Comparison of ENCODE assay signal across 23 mouse cellular contexts in genomic region chr17:47773604-47774003, GRCm38 (mm10). TPM values are rescaled to one million over a fixed set of nuclear protein-coding genes. Genes with fewer than 3 reads are reported as not detected.
A peak's percentile ranks its signal among the peaks of the same experiment; 100 is the strongest.
DNase-seq lines count a peak whose midpoint lies in the region; ATAC-seq and TF ChIP-seq lines count a peak whose summit lies in the region.
"Had no signal": no experiment of that assay in that cellular context is flagged by ENCODE, and none has a peak within 500 bp of the region (broad histone marks: within the 10 kb centered on the region; RNA-seq: fewer than 3 reads in every experiment).

No protein-coding gene starts in this region.

- H3K9me3 ChIP-seq in kidney, embryonic 14.5 days (ENCODE audit: control insufficient read depth, low read length): peaks cover 5% of the 10 kb centered on the region
- peaks cover 14% of the 10 kb centered on the region; the same call in 1 of the 2 replicates for H3K9me3 ChIP-seq in embryonic facial prominence, embryonic 10.5 days
- no peaks in the 10 kb centered on the region for H3K9me3 ChIP-seq in limb, embryonic 14.5 days (ENCODE audit: control insufficient read depth, low read length)
- H3K9me3 ChIP-seq: forebrain, embryonic 15.5 days; lung, embryonic 15.5 days had no signal

- H3K36me3 ChIP-seq in kidney, embryonic 14.5 days (ENCODE audit: control insufficient read depth, insufficient read depth, low read length): no peaks in the 10 kb centered on the region
- H3K36me3 ChIP-seq in embryonic facial prominence, embryonic 10.5 days (replicated peaks): no peaks in the 10 kb centered on the region
- H3K36me3 ChIP-seq in limb, embryonic 14.5 days (ENCODE audit: control insufficient read depth, insufficient read depth, low read length): no peaks in the 10 kb centered on the region
- H3K36me3 ChIP-seq: forebrain, embryonic 15.5 days; lung, embryonic 15.5 days; midbrain, embryonic 13.5 days; neural tube, embryonic 12.5 days had no signal

- peak; percentile 66 for DNase-seq in gastrocnemius, adult 2 months
- no peak for DNase-seq in gastrocnemius, adult 18-20 months (ENCODE audit: low spot score)
- no peak for DNase-seq in kidney, adult 9 months
- no peak for DNase-seq in embryonic facial prominence, embryonic 10.5 days (ENCODE audit: low spot score)
- no peak for DNase-seq in limb, embryonic 14.5 days (ENCODE audit: low spot score)
- no peak for DNase-seq in embryo, embryonic 10.5 days (ENCODE audit: low spot score)
- DNase-seq: adrenal gland, postnatal 25 days; cerebellum, adult 18-20 months; right cerebral cortex, adult 18-20 months; thymus, postnatal 14 days had no signal

- intact Hi-C loops in gastrocnemius, adult 2 months (cut with DNase I): loop anchor here (5.0 kb wide), 1 partner anchor 36 kb away; the partner anchor contains the start of gene Tfeb

- H3K4me2 ChIP-seq in kidney, embryonic 14.5 days (replicated peaks; ENCODE audit: low read depth, low read length): no peak overlapping the region
- H3K4me2 ChIP-seq in limb, embryonic 14.5 days (replicated peaks; ENCODE audit: low read depth, low read length, severe bottlenecking): no peak overlapping the region
- H3K4me2 ChIP-seq: forebrain, embryonic 15.5 days; heart, embryonic 13.5 days; lung, embryonic 15.5 days; midbrain, embryonic 13.5 days; neural tube, embryonic 12.5 days had no signal

- no peaks in the 10 kb centered on the region for H3K27me3 ChIP-seq in kidney, embryonic 14.5 days (ENCODE audit: control insufficient read depth, insufficient read depth, low read length)
- 0 out of 2 replicates have a peak, but pooled peaks cover under 1% of the 10 kb centered on the region for H3K27me3 ChIP-seq in embryonic facial prominence, embryonic 10.5 days (replicated peaks; ENCODE audit: low read depth, poor library complexity, severe bottlenecking)
- H3K27me3 ChIP-seq in limb, embryonic 14.5 days (ENCODE audit: control insufficient read depth, insufficient read depth, low read length): no peaks in the 10 kb centered on the region
- H3K27me3 ChIP-seq: forebrain, embryonic 15.5 days; heart, embryonic 13.5 days; lung, embryonic 15.5 days; midbrain, embryonic 13.5 days; neural tube, embryonic 12.5 days had no signal

- TF ChIP-seq POLR2A in limb, embryonic 14.5 days (IDR thresholded peaks at IDR 0.05; ENCODE audit: borderline replicate concordance, extremely low read depth, insufficient read depth, insufficient read length): no peak

- H3K4me3 ChIP-seq in gastrocnemius, adult 2 months: peak overlapping the region; percentile 26; the same call in 1 of the 2 replicates
- H3K4me3 ChIP-seq in kidney, embryonic 14.5 days (ENCODE audit: low read length): no peak overlapping the region
- H3K4me3 ChIP-seq in embryonic facial prominence, embryonic 10.5 days: no peak overlapping the region
- no peak overlapping the region for H3K4me3 ChIP-seq in limb, embryonic 14.5 days (replicated peaks; ENCODE audit: low read length)
- H3K4me3 ChIP-seq: forebrain, embryonic 15.5 days; heart, embryonic 13.5 days; lung, embryonic 15.5 days; midbrain, embryonic 13.5 days; neural tube, embryonic 12.5 days had no signal

- H3K4me1 ChIP-seq in kidney, embryonic 14.5 days (ENCODE audit: control insufficient read depth, insufficient read depth, low read length): no peaks in the 10 kb centered on the region
- H3K4me1 ChIP-seq in embryonic facial prominence, embryonic 10.5 days: peaks cover 27% of the 10 kb centered on the region
- H3K4me1 ChIP-seq in limb, embryonic 14.5 days (ENCODE audit: control insufficient read depth, insufficient read depth, low read length): peaks cover 13% of the 10 kb centered on the region
- H3K4me1 ChIP-seq: forebrain, embryonic 15.5 days; lung, embryonic 15.5 days; midbrain, embryonic 13.5 days; neural tube, embryonic 12.5 days had no signal

- WGBS in kidney, embryonic 14.5 days: 25% methylated on average over 6 of the region's 6 CpGs
- WGBS in embryonic facial prominence, embryonic 10.5 days: 53% methylated on average over 6 of the region's 6 CpGs
- 18% methylated on average over 6 of the region's 6 CpGs for WGBS in limb, embryonic 14.5 days

- no peak for TF ChIP-seq CTCF in gastrocnemius, adult 2 months (IDR thresholded peaks at IDR 0.05)

- H3K27ac ChIP-seq in gastrocnemius, adult 2 months: peak overlapping the region; percentile 73
- no peak overlapping the region for H3K27ac ChIP-seq in kidney, embryonic 14.5 days (ENCODE audit: low read depth, low read length)
- H3K27ac ChIP-seq in embryonic facial prominence, embryonic 10.5 days (replicated peaks): peak overlapping the region; percentile 71; the same call in 1 of the 2 replicates
- H3K27ac ChIP-seq in limb, embryonic 14.5 days (replicated peaks; ENCODE audit: low read depth, low read length): peak overlapping the region; percentile 58; the same call in 1 of the 2 replicates
- H3K27ac ChIP-seq: forebrain, embryonic 15.5 days; heart, embryonic 13.5 days; kidney, postnatal 0 days; liver, embryonic 14.5 days; lung, embryonic 15.5 days; midbrain, embryonic 13.5 days; neural tube, embryonic 12.5 days had no signal

- H3K9ac ChIP-seq in kidney, embryonic 14.5 days (ENCODE audit: low read depth, low read length): no peak overlapping the region
- H3K9ac ChIP-seq in limb, embryonic 14.5 days (ENCODE audit: low read depth, low read length, severe bottlenecking): 0 out of 2 replicates have a peak overlapping the region, but pooled peaks have one; percentile 28
- H3K9ac ChIP-seq: forebrain, embryonic 15.5 days; heart, embryonic 13.5 days; liver, embryonic 14.5 days; lung, embryonic 15.5 days; midbrain, embryonic 13.5 days; neural tube, embryonic 12.5 days had no signal

- 0 out of 2 replicates have a peak, but pooled peaks have one; percentile 25 for ATAC-seq in kidney, embryonic 14.5 days (ENCODE audit: low FRiP score, low TSS enrichment)
- ATAC-seq in limb, embryonic 14.5 days (ENCODE audit: low FRiP score, low read depth): 0 out of 2 replicates have a peak, but pooled peaks have one; percentile 24
- ATAC-seq: CD4-positive, CD25-positive, alpha-beta regulatory T cell, adult 4 months; forebrain, embryonic 15.5 days; midbrain, embryonic 13.5 days had no signal

RNA-seq across cellular contexts. Expression of gene Tfeb, which starts 36.8 kb away (rescaled TPM):
- 10 to 100 TPM; 85.3 to 93.9 TPM for total RNA-seq in gastrocnemius, adult 2 months (2021)
- 100 to 1,000 TPM in 1 of 2 experiments, 10 to 100 TPM in 1; 93.6 to 108 TPM for total RNA-seq in gastrocnemius, adult 18-20 months (2021)
- 11.7 and 12.0 TPM in 2 replicates for polyA plus RNA-seq in kidney, embryonic 14.5 days (2014; fragmentation: Nextera tagmentation; extraction: Ambion mirVana)
- polyA plus RNA-seq in embryonic facial prominence, embryonic 10.5 days (2016; fragmentation: Nextera tagmentation; extraction: Ambion mirVana): 2.3 and 2.9 TPM in 2 replicates
- polyA plus RNA-seq in limb, embryonic 14.5 days (2012; rRNA removed): 12.2 and 13.2 TPM in 2 replicates
- polyA plus RNA-seq in limb, embryonic 14.5 days (2014; fragmentation: Nextera tagmentation; extraction: Ambion mirVana): 10.6 and 11.5 TPM in 2 replicates

RNA-seq across cellular contexts. Expression of gene Pgc, which starts 47.0 kb away (rescaled TPM):
- total RNA-seq in gastrocnemius, adult 2 months (2021): not detected
- not detected for total RNA-seq in gastrocnemius, adult 18-20 months (2021)
- not detected in 2 replicates for polyA plus RNA-seq in kidney, embryonic 14.5 days (2014; fragmentation: Nextera tagmentation; extraction: Ambion mirVana)
- 0.10 TPM in 1 of 2 replicates, not detected in the other for polyA plus RNA-seq in embryonic facial prominence, embryonic 10.5 days (2016; fragmentation: Nextera tagmentation; extraction: Ambion mirVana)
- 0.55 and 1.4 TPM in 2 replicates for polyA plus RNA-seq in limb, embryonic 14.5 days (2012; rRNA removed)
- 0.18 and 0.23 TPM in 2 replicates for polyA plus RNA-seq in limb, embryonic 14.5 days (2014; fragmentation: Nextera tagmentation; extraction: Ambion mirVana)
- total RNA-seq: adrenal gland, postnatal 25 days; G1E; hematopoietic stem cell, adult 5-6 weeks; layer of hippocampus, adult 18-20 months; left cerebral cortex, postnatal 25 days had no signal
- polyA plus RNA-seq: CD4-positive, CD25-positive, alpha-beta regulatory T cell, adult 4 months; forebrain, embryonic 15.5 days; G1E; liver, embryonic 14.5 days; midbrain, embryonic 13.5 days; neural tube, embryonic 12.5 days had no signal
